Mouse (Mus musculus): Measurements from ENCODE around the gene Ror1. TPM values are rescaled to one million over a fixed set of nuclear protein-coding genes. Genes with fewer than 3 reads are reported as not detected.

The Ror1 gene
- polyA plus RNA-seq, 1 experiment from 2014 or later, result 1.5 TPM

- Histone ChIP-seq H3K4me2 (replicated peaks) (no peak overlapping the region), H3K4me1 (replicated peaks; ENCODE audit: control insufficient read depth, insufficient read depth, low read length) (0 out of 2 replicates have a peak, but pooled peaks cover 4% of the 10 kb centered on the region), H3K36me3 (replicated peaks; ENCODE audit: control insufficient read depth, insufficient read depth) (no peaks in the 10 kb centered on the region), H3K9ac (no peak overlapping the region), H3K27ac (no peak overlapping the region), H3K9me3 (ENCODE audit: control insufficient read depth, low read length) (no peaks in the 10 kb centered on the region), H3K27me3 (ENCODE audit: control insufficient read depth, insufficient read depth, low read length) (no peaks in the 10 kb centered on the region), H3K4me3 (replicated peaks; ENCODE audit: low read length) (no peak overlapping the region)
- DNase-seq (ENCODE audit: low spot score) (no peak), ATAC-seq (ENCODE audit: low FRiP score) (no peak)
- 77% methylated on average over 3 of the region's 3 CpGs for WGBS
These were observed 281.6 kb downstream of the Ror1 start for GRCm38 (mm10) chr4:100377231-100377630.

GRCm38 (mm10) chr4:100377996-100378395 is 282.4 kb downstream of the Ror1 start:
- no peaks in the 10 kb centered on the region for H3K27me3 ChIP-seq (ENCODE audit: control insufficient read depth, insufficient read depth, low read length)
- 0 out of 2 replicates have a peak, but pooled peaks cover 3% of the 10 kb centered on the region for H3K4me1 ChIP-seq (replicated peaks; ENCODE audit: control insufficient read depth, insufficient read depth, low read length)
- DNase-seq (ENCODE audit: low spot score) (no peak), ATAC-seq (ENCODE audit: low FRiP score) (no peak)
- H3K4me3 ChIP-seq (replicated peaks; ENCODE audit: low read length), result no peak overlapping the region
- H3K27ac ChIP-seq, result no peak overlapping the region
- H3K9me3 ChIP-seq (ENCODE audit: control insufficient read depth, low read length), result no peaks in the 10 kb centered on the region
- WGBS, result 73% methylated on average over 4 of the region's 4 CpGs
- no peak overlapping the region for H3K9ac ChIP-seq
- no peak overlapping the region for H3K4me2 ChIP-seq (replicated peaks)
- H3K36me3 ChIP-seq (replicated peaks; ENCODE audit: control insufficient read depth, insufficient read depth), result no peaks in the 10 kb centered on the region

GRCm38 (mm10) chr4:100381760-100382159 is 286.2 kb downstream of the Ror1 start:
- Histone ChIP-seq H3K36me3 (replicated peaks; ENCODE audit: control insufficient read depth, insufficient read depth) (no peaks in the 10 kb centered on the region), H3K27ac (no peak overlapping the region), H3K27me3 (ENCODE audit: control insufficient read depth, insufficient read depth, low read length) (no peaks in the 10 kb centered on the region), H3K4me1 (replicated peaks; ENCODE audit: control insufficient read depth, insufficient read depth, low read length) (no peaks in the 10 kb centered on the region), H3K4me3 (replicated peaks; ENCODE audit: low read length) (no peak overlapping the region), H3K9ac (no peak overlapping the region), H3K9me3 (ENCODE audit: control insufficient read depth, low read length) (no peaks in the 10 kb centered on the region), H3K4me2 (replicated peaks) (no peak overlapping the region)
- DNase-seq (ENCODE audit: low spot score) (no peak), ATAC-seq (ENCODE audit: low FRiP score) (no peak)
- 83% methylated on average over 4 of the region's 4 CpGs for WGBS

GRCm38 (mm10) chr4:100386272-100386988 is 290.8 kb downstream of the Ror1 start:
- Histone ChIP-seq H3K27me3 (ENCODE audit: control insufficient read depth, insufficient read depth, low read length) (no peaks in the 10 kb centered on the region), H3K4me2 (replicated peaks) (no peak overlapping the region), H3K9ac (no peak overlapping the region), H3K4me3 (replicated peaks; ENCODE audit: low read length) (no peak overlapping the region), H3K9me3 (ENCODE audit: control insufficient read depth, low read length) (no peaks in the 10 kb centered on the region), H3K27ac (no peak overlapping the region), H3K4me1 (replicated peaks; ENCODE audit: control insufficient read depth, insufficient read depth, low read length) (no peaks in the 10 kb centered on the region), H3K36me3 (replicated peaks; ENCODE audit: control insufficient read depth, insufficient read depth) (no peaks in the 10 kb centered on the region)
- ATAC-seq (ENCODE audit: low FRiP score) (no peak), DNase-seq (ENCODE audit: low spot score) (no peak)
- WGBS, result 74% methylated on average over 5 of the region's 5 CpGs

- H3K4me2 ChIP-seq (replicated peaks), result no peak overlapping the region
- DNase-seq (ENCODE audit: low spot score), result no peak
- H3K36me3 ChIP-seq (replicated peaks; ENCODE audit: control insufficient read depth, insufficient read depth), result no peaks in the 10 kb centered on the region
- no peak overlapping the region for H3K4me3 ChIP-seq (replicated peaks; ENCODE audit: low read length)
- H3K27me3 ChIP-seq (ENCODE audit: control insufficient read depth, insufficient read depth, low read length), result no peaks in the 10 kb centered on the region
- WGBS, result 96% methylated on average over 6 of the region's 6 CpGs
- no peak for ATAC-seq (ENCODE audit: low FRiP score)
- no peaks in the 10 kb centered on the region for H3K9me3 ChIP-seq (ENCODE audit: control insufficient read depth, low read length)
- no peaks in the 10 kb centered on the region for H3K4me1 ChIP-seq (replicated peaks; ENCODE audit: control insufficient read depth, insufficient read depth, low read length)
- no peak overlapping the region for H3K27ac ChIP-seq
- H3K9ac ChIP-seq, result no peak overlapping the region
These were observed 294.8 kb downstream of the Ror1 start for GRCm38 (mm10) chr4:100390436-100390835.

- Histone ChIP-seq H3K4me3 (replicated peaks; ENCODE audit: low read length) (no peak overlapping the region), H3K27me3 (ENCODE audit: control insufficient read depth, insufficient read depth, low read length) (no peaks in the 10 kb centered on the region), H3K9me3 (ENCODE audit: control insufficient read depth, low read length) (no peaks in the 10 kb centered on the region), H3K4me1 (replicated peaks; ENCODE audit: control insufficient read depth, insufficient read depth, low read length) (no peaks in the 10 kb centered on the region), H3K27ac (no peak overlapping the region), H3K36me3 (replicated peaks; ENCODE audit: control insufficient read depth, insufficient read depth) (no peaks in the 10 kb centered on the region), H3K9ac (no peak overlapping the region), H3K4me2 (replicated peaks) (no peak overlapping the region)
- ATAC-seq (ENCODE audit: low FRiP score), result no peak
- WGBS, result 86% methylated on average over 6 of the region's 6 CpGs
- DNase-seq (ENCODE audit: low spot score), result no peak
These were observed 295.4 kb downstream of the Ror1 start for GRCm38 (mm10) chr4:100391021-100391420.

GRCm38 (mm10) chr4:100393374-100394061 is 297.9 kb downstream of the Ror1 start:
- Histone ChIP-seq H3K4me1 (replicated peaks; ENCODE audit: control insufficient read depth, insufficient read depth, low read length) (no peaks in the 10 kb centered on the region), H3K9ac (no peak overlapping the region), H3K27me3 (ENCODE audit: control insufficient read depth, insufficient read depth, low read length) (no peaks in the 10 kb centered on the region), H3K4me3 (replicated peaks; ENCODE audit: low read length) (no peak overlapping the region), H3K27ac (no peak overlapping the region), H3K9me3 (ENCODE audit: control insufficient read depth, low read length) (no peaks in the 10 kb centered on the region), H3K4me2 (replicated peaks) (no peak overlapping the region), H3K36me3 (replicated peaks; ENCODE audit: control insufficient read depth, insufficient read depth) (no peaks in the 10 kb centered on the region)
- no peak for DNase-seq (ENCODE audit: low spot score)
- 87% methylated on average over 12 of the region's 12 CpGs for whole genome bisulfite sequencing
- no peak for ATAC-seq (ENCODE audit: low FRiP score)

GRCm38 (mm10) chr4:100395407-100395806 is 299.8 kb downstream of the Ror1 start:
- Histone ChIP-seq H3K4me3 (replicated peaks; ENCODE audit: low read length) (no peak overlapping the region), H3K9me3 (ENCODE audit: control insufficient read depth, low read length) (no peaks in the 10 kb centered on the region), H3K4me1 (replicated peaks; ENCODE audit: control insufficient read depth, insufficient read depth, low read length) (no peaks in the 10 kb centered on the region), H3K27ac (no peak overlapping the region), H3K4me2 (replicated peaks) (no peak overlapping the region), H3K36me3 (replicated peaks; ENCODE audit: control insufficient read depth, insufficient read depth) (no peaks in the 10 kb centered on the region), H3K9ac (no peak overlapping the region), H3K27me3 (ENCODE audit: control insufficient read depth, insufficient read depth, low read length) (no peaks in the 10 kb centered on the region)
- ATAC-seq (ENCODE audit: low FRiP score), result no peak
- whole genome bisulfite sequencing, result 95% methylated on average over 4 of the region's 4 CpGs
- DNase-seq (ENCODE audit: low spot score), result no peak

GRCm38 (mm10) chr4:100398079-100398478 is 302.5 kb downstream of the Ror1 start:
- Histone ChIP-seq H3K4me3 (replicated peaks; ENCODE audit: low read length) (no peak overlapping the region), H3K9ac (no peak overlapping the region), H3K27ac (no peak overlapping the region), H3K36me3 (replicated peaks; ENCODE audit: control insufficient read depth, insufficient read depth) (no peaks in the 10 kb centered on the region), H3K9me3 (ENCODE audit: control insufficient read depth, low read length) (no peaks in the 10 kb centered on the region), H3K4me1 (replicated peaks; ENCODE audit: control insufficient read depth, insufficient read depth, low read length) (no peaks in the 10 kb centered on the region), H3K4me2 (replicated peaks) (no peak overlapping the region), H3K27me3 (ENCODE audit: control insufficient read depth, insufficient read depth, low read length) (no peaks in the 10 kb centered on the region)
- no peak for ATAC-seq (ENCODE audit: low FRiP score)
- 81% methylated on average over 3 of the region's 3 CpGs for WGBS
- DNase-seq (ENCODE audit: low spot score), result no peak

Data from hindbrain, embryonic 14.5 days (tissue).